Mouse (Mus musculus) T-helper 2 cell (primary cell): Measurements from ENCODE around the gene Gm43064.

Experiments
- in situ Hi-C: fragments of 300-600 bp; cut with MboI, MseI; formaldehyde crosslinking; loops from one replicate; pipeline ENCODE4 v1.15.1; 2025; ENCODE audit warnings: high pct_unique_total_duplicates

The Gm43064 gene

DNA sequence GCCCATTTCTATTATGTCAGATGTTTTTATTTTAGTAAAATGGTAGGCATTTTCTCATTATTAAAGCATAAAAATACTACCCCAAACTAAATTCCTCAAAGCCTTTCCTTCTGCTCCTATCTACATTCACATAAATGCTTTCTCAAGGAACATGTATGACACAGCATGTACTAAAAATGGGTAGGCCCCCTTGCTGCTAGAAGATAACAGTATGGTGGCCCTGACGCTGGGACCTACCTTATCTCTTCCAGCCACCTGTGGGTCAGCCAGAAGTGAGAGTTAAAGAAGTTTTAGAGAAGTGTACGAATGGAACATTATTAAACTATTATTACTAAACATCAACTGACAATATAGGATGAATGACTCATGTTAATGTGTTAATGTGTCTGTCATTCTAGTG is 9.9 kb upstream of the Gm43064 start:
- in situ Hi-C loops = no loop called here

DNA sequence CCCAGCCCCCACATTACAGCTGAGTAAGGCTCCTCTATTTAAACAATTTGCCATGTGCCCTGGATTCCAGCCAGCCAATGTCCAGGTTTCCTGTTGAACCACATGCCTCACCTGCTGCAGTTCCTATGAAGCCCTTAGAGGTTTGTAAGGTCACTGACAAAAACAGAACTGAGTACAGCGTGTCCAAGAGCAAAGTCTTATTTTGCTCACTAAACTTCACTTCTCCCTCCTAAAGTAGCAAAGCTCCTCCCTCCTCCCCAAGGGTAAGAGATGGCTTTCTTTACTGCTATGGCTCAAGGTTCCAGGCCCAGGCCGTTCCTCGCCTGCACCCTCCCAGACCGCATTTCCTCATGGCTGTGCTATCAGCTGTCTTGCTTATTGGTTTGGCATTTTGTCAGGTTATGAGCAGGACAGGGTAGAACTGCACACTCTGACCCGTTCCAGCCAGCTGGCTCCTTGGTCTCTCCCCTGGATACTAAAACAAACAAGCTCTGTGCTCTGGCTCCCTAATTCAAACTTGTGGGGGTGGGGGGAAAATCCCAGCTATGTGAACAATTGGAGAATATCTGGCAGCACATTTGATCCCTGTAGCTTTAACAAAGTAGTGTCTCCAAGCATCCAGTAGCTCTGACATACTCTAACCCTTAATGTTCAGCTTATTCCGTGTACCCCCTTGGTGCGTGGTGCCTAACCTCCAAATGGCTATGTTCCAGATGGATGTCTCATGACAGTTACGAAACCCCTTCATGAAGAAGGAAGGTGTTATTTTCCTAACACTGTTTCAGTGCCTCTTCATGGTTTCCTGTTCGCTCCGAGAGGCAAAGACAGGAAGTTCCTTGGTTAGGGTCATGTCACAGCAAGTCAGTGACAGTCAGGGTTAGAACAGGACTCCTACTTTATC is 7.5 kb upstream of the Gm43064 start:
- in situ Hi-C loops = no loop called here

DNA sequence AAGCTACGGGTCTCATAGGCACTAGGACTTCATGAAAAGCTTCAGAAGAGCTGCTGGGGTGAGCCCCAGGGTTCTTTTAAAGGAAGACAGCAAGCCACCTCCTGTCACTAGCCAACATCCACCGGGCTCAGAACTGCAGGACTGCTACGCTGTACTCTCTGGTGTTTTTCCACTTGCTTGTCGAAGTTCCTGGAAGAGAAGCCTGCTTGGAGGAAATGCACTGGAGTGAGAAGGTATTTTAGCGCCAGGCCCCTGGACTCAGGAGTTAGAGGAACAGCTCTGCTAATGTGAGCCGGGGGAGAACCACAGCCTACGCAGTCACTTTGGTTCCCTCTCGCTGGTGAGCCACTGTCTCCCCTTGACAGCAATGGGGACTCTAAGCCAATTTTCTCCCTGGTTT is 6.5 kb upstream of the Gm43064 start:
- in situ Hi-C loops = no loop called here

DNA sequence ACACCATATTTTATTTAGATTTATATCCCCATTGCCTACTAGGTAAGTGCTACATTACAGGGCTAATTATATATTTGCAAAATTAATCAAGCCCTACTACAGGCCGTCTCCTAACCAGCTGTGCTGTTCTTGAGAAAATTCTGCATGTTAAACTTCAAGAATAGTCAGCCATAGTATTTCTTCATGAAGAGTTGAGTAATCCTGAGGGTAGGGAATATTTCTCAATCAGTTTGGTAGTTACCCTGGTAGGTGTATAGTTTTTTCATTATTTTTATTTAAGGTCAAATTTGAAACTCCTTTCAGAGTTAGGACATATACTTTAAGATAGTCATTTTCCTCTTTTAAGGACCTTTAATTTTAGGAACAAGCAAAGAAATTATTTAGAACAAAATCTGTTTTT is 3.7 kb upstream of the Gm43064 start:
- in situ Hi-C loops = no loop called here

DNA sequence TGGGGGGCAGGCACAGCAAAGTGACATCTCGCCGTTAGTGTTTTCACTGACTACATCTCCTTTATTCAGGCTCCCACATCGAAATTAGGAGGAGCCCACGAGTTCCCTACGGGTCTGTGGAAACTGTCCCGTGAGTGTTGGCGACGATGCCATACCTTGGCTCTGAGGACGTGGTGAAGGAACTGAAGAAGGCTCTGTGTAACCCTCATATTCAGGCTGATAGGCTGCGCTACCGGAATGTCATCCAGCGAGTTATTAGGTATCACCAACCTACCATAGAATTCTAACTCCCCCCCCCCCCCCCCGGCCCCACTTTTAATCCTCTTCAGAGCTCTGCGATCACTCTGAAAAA is 402 bp downstream of the Gm43064 start:
- in situ Hi-C loops = no loop called here

DNA sequence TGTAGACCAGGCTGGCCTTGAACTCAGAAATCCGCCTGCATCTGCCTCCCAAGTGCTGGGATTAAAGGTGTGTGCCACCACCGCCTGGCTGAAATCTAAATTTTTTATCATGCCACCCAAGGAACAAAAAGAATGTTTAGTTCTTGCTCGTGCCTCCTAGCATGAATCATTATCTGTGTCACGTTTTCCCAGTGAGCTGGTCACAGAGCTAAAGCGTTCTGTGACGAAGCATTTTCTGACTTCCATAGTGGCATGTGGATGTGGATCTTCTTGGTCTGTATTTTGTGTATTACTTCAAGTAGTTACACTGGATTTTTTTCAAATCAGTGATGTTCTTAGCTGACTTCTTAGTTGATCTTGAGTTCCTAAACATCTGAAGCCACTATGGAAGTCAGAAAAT is 1.6 kb downstream of the Gm43064 start:
- in situ Hi-C loops = no loop called here

DNA sequence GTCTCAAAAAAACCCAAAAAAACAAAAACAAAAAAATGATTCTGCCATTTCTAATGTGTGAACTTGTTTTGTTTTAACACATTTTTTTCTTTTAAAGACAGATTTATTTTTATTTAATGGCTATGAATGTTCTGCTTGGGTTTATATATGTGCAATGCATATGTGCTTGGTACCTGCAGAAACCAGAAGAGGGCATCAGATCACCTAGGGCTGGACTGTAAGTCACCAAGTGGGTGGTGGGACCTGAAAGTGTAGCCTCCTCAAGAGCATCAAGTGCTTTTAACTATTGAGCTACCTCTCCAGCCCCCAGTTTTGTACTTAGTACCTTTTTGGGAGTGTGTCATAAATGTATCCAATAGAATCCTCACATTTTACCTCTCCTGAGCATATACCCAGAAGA is 18.2 kb downstream of the Gm43064 start:
- in situ Hi-C loops = loop anchor here (5.0 to 25.0 kb wide), 2 partner anchors 60 to 410 kb away; no protein-coding TSS in a partner anchor

DNA sequence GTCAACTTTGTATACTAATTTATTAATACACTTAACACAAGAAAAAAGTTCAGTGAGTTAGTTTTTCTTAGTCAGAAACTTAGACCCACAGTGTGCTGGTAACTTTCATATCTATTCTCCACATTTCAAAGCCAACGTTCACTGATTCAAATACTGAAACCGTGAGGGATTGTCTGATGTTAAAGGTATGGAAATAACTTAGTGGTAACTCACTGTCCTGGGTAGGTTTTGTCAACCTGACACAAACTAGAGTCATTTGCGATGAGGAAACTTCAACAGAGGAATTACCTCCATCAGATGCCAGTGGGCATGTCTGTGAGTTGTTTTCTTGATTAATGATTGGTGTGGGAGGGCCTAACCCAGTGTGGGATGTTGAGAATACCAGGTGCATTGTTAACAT is 19.7 kb downstream of the Gm43064 start:
- in situ Hi-C loops = loop anchor here (5.0 to 25.0 kb wide), 2 partner anchors 58 to 408 kb away; no protein-coding TSS in a partner anchor

DNA sequence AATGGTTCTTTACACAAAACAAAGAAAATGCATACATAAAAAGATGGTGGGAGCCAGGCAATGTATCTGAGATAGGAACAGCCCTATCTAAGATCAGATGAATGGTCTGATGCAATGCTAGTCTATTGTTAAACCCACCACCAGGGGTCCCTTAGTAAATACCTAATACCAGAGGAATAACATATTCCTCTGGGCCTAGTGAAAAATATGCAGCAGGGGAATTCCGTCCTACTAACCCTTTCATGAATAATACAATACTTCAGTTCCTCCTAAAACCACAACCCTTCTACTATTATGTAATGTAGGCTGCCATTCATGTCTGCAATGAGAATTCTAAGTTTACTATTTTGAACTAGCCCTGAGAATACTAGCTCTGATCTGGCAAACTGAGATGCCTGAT is 21.3 kb downstream of the Gm43064 start:
- in situ Hi-C loops = loop anchor here (25.0 kb wide), 1 partner anchor 407 kb away; no protein-coding TSS in a partner anchor

DNA sequence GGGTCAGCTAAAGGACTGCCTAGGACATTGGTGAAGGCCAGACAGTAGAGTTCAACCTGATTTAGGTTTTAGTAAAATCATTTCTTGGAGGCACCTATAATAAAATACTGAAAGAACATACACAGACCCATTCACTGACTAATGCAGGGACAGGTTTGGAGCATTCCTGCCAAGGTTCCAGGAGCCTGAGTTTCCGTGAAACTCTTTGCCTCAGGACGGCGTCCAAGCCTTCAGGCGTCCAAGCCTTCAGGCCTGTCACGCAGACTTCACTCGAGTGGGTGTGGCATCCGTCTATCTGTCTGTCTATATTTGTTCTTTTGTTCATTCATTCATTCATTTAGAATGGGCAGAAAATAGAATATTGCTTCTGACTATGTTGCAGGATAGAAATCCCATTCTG is 21.8 kb downstream of the Gm43064 start:
- in situ Hi-C loops = loop anchor here (25.0 kb wide), 1 partner anchor 406 kb away; no protein-coding TSS in a partner anchor

DNA sequence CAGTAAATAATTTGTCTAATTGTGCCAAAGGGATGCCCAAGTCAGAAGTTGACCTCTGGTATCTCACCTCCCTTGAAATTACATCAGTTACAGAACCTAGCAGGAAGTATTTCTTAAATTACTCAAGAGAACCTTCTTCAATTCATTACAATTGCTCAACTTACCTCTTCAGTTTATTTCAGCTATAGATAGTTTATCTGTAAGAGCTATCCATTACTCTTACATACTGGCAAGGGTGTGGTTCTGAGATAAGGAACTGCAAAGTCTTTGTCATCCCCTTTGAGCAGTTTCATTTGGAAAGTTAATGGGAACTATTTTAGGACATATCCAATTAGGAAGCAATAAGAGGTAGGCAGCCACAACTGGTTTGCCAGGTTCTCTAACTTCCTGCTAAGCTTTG is 23.1 kb downstream of the Gm43064 start, which contains the start of gene Bcl2l15:
Bcl2l15 (plus strand) TSS at position 176 of the 400 bp plus-strand sequence.
- in situ Hi-C loops = loop anchor here (25.0 kb wide), 1 partner anchor 405 kb away; no protein-coding TSS in a partner anchor

DNA sequence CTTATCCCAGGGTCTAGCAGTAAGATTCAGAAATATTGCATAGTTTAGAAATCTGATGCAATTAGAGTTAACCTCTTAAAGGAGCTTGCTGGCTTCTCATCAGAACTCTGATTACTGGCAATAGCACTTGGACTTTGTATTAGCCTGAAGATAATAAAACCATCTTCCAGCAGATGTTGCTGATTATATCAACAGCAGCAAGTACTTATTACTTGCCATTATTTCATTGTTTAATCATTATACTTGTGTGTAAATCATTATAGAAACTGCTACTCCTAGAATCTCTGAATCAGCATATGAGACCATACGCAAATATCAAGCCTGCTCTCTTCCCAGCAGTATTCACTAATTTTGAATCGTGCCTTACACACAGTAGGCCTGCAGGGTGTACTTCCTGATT is 24.6 kb downstream of the Gm43064 start:
- in situ Hi-C loops = loop anchor here (25.0 kb wide), 1 partner anchor 403 kb away; no protein-coding TSS in a partner anchor

DNA sequence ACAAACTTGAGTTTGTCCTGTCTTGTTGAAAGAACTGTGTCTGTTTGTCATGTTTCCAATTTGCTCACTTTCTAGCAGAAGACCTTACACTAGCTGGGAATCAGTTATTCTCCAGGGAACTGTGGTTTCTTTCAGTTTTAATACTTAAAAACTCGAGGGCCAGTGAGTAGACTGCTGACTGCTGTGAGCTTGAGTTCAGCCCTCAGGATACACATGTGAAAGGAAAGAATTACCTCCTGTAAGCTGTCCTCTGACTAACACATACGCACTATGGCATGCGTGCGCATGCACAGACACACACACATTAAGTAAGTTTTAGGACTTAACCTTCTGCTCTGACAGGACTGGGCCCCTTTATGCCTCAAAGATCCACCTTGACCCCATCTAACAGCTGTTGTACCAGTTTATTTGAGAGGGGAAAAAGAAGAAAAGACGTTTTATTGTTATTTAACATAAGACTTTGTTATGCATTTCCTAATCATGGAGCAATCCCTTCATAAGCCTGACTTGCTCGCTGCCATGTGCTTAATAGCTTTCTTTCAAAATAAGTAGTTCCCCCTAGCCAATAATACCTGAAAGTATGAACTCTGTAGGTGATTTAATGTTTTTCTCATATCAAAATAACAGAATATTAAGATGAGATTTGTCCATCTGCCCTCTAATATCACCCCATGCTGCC is 26.0 kb downstream of the Gm43064 start:
- in situ Hi-C loops = loop anchor here (25.0 kb wide), 1 partner anchor 402 kb away; no protein-coding TSS in a partner anchor

DNA sequence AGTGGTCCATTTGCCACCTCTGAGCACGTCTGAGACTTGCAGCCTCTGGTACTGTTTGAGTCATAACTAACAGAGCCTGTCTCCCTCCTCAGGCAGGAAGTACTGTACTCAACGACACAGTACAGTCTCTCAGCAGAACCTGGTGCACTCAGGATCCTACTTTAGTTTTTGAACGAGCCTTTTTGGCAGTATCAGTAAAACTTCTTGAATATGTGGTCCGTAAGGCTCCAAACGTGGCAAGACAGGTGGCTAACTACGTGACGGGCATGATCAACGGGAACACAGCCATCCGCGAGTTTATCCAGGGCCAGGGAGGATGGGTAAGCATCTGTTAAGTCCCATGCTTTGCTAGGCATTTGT is 26.6 kb downstream of the Gm43064 start:
- in situ Hi-C loops = loop anchor here (25.0 kb wide), 1 partner anchor 401 kb away; no protein-coding TSS in a partner anchor

DNA sequence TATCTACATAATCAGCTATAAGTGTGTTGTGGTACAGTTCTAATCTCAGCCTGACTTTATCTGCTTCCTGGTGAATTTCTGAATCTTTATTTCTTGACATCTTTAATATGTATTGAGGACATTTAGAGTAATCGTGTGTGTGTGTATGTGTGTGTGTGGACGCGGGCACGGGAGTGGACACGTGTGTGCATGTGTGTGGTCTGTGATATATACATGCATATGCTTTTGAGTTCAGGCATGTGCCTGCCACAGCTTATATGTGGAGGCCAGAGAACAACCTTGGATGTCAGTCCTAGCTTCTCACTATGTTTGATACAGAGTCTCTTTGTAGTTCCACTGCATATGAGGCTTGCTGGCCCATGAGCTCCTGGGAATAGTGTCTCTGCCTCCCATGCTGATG is 27.1 kb downstream of the Gm43064 start:
- in situ Hi-C loops = loop anchor here (25.0 kb wide), 1 partner anchor 401 kb away; no protein-coding TSS in a partner anchor

DNA sequence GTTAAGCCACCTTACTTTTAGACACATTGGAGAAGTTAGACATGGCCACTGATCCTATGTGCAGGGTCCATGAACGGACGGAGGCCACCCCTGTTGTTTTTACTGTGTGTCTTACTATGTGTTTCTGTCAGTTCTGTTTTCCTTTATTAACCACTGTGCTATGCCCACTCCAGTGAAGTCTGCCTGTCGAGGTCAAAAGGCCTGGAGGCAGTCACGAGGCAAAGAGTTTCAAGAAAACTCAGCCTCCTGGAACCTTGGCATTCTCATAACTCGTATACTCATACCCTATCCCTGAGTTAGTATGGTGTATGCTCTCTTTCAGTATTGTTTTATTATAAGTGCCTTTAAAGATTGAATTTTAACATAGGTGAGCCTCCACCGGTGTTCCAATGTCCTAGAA is 30.3 kb downstream of the Gm43064 start:
- in situ Hi-C loops = loop anchor here (25.0 kb wide), 1 partner anchor 398 kb away; no protein-coding TSS in a partner anchor

DNA sequence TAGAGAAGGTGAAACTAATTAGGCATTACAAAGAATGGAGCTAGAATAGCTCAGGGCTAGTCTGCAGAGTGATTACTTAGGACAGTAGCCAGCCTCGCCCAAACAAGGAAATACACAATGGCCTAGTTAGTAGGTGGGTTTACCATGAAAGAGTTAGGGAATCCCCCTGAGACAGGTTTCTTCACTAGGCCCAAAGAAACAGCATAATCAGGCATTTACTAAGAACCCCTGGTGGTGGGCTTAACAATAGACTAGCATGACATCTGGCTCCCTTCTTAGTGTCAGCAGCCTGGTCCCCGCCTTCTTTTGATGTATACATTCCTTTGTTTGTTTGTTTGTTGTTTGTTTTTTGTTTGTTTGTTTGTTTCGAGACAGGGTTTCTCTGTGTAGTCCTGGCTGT is 30.8 kb downstream of the Gm43064 start:
- in situ Hi-C loops = loop anchor here (25.0 kb wide), 1 partner anchor 397 kb away; no protein-coding TSS in a partner anchor

DNA sequence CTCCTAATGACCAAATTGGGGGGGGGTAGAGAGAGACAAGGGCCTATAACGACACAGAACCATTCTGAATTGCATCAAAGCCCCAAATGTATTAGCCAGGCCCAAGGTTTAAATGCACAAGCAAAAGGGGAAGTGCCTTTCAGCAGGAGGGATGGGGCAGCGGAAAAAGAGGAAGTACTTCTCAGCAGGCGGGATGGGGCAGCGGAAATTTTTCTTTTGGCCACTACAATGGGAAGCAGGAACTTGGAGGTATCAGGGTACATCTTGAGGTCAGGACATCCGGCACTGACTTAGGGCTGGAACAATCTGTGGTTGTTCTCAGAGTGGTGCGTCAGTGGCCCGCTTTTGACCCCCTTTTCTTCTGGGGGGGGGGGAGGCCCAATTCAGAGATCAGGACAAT is 31.6 kb downstream of the Gm43064 start:
- in situ Hi-C loops = loop anchor here (25.0 kb wide), 1 partner anchor 396 kb away; no protein-coding TSS in a partner anchor

DNA sequence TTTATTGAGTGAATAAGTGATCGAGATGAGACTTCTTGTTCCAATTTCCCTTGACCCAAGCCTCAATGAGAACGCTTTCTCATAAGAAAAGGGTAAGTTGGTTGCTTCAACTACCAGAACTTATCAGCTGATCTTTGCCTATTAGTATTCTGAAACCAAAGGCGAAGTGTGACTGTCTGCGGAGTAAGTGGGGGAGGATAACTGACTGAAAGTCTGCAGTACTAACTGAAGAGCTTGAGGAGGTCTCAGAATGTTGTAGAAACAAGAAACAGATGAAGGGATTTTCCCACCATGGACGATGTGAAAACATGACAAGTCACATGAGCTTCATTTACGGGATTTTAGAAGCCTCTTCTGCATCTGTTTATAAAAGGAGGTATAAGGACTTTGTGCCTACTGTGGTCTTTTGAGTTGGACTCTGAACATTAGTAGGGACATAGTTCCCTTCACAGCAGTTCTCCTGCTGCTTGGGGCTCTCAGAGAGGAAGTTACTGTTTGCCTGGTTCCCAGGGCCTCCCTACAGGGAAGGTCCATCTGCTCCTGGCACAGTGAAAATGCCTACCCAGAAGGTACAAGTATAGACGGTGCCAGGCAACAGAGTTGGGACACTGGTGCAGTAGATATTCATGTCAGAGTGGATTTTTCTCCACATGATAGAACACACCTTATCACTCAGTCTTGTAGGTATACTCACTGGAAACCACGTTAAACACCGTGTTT is 41.4 kb downstream of the Gm43064 start:
- in situ Hi-C loops = loop anchor here (5.0 kb wide), 1 partner anchor 36 kb away; no protein-coding TSS in a partner anchor

DNA sequence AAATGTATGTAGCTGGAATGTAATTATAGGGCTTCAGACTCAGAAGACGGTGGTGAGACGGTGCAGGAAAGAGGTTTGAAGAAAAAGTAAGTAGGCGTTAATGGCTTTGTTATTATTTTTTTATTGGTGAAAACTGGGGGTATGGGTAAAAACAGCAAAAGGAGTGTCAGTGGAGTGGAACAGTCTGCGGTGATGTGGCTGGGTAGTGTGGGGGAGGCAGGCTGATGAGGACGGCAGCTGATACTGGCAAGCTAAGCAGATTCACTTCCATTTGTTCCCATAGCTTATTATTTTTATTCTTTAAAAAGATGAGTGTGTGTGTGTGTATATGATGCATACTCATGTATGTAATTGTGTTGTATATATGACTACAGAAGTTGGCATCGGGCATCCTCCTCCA is 42.1 kb downstream of the Gm43064 start:
- in situ Hi-C loops = loop anchor here (5.0 kb wide), 1 partner anchor 36 kb away; no protein-coding TSS in a partner anchor

DNA sequence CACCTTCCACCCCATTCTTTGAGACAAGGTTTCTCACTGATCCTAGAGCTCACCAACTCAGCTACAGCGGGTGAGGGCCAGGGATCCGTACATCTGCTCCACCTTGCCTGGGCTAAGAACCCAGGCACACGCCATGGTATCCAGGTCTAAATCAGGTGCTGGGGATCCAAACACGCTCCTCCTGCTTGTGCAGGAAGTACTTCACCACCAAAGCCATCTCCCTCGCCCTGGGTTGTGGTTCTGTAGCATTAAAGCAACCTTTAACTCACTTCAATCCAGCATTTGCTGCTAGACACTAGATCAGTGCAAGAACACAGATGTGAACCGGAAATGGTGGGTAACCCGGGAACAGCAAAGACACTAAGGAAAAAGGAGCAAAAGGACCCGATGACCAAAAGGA is 42.5 kb downstream of the Gm43064 start:
- in situ Hi-C loops = loop anchor here (5.0 kb wide), 1 partner anchor 35 kb away; no protein-coding TSS in a partner anchor
